Comparison of ENCODE assay signal across 21 mouse cellular contexts in the genomic region with DNA sequence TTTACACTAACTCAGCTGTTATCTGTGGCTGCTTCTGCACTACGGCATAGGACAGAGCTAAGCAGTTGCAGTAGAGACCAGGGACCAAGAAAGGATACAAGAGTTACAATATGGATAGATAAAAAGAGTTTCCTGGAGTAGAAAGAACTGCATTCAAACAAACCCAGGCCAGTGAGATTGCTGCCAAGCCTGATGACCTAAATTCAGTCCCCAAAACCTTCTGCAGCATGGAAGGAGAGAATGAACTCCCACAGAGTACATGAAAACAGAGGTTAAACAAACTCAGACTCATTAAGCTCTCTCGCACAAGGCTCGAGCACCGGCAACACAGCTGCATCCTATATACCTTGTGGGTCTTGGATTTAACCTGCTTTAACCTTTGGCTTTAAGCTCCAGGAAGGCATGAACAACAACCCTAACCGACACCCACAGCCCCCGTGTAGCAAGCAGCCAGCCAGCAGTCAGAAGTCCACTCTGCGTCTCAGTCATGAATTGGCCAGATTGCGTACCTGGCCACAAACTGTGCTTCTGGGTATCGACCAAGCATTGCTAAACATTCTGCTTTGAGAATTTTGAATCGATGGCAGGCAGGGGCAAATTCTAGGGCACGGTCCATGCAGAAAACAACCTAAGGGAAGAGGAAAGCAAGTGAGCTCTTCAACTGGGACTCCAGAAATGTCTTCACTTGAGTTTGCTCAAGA. TPM values are rescaled to one million over a fixed set of nuclear protein-coding genes. Genes with fewer than 3 reads are reported as not detected.
"Had no signal": no experiment of that assay in that cellular context is flagged by ENCODE, and none has a peak within 500 bp of the region (broad histone marks: within the 10 kb centered on the region; RNA-seq: fewer than 3 reads in every experiment).

No protein-coding gene starts in this region.

- H3K4me3 ChIP-seq: kidney, embryonic 15.5 days; limb, embryonic 12.5 days; limb, embryonic 15.5 days; liver, embryonic 13.5 days had no signal

- H3K27me3 ChIP-seq: kidney, embryonic 15.5 days; limb, embryonic 12.5 days; limb, embryonic 15.5 days; liver, embryonic 13.5 days had no signal

- H3K4me1 ChIP-seq: kidney, embryonic 15.5 days; limb, embryonic 12.5 days; limb, embryonic 15.5 days; liver, embryonic 13.5 days had no signal

- H3K27ac ChIP-seq: kidney, embryonic 15.5 days; limb, embryonic 12.5 days; limb, embryonic 15.5 days; liver, embryonic 13.5 days; stomach, postnatal 0 days had no signal

- DNase-seq: kidney, adult 11 months; kidney, adult 8-10 months; kidney, postnatal 10 days; kidney, postnatal 36 days; layer of hippocampus, adult 9-11 months; left cerebral cortex, postnatal 4 days; liver, embryonic 13.5 days; lung, adult 2 months; lung, postnatal 14 days; lung, postnatal 4 days; midbrain, embryonic 14.5 days; right cerebral cortex, adult 18-20 months; right cerebral cortex, postnatal 14 days; right cerebral cortex, postnatal 4 days; thymus, adult 18-20 months; thymus, postnatal 36 days had no signal

RNA-seq across cellular contexts. Expression of a gene that starts 47.1 kb away (rescaled TPM):
- total RNA-seq: megakaryocyte-erythroid progenitor cell, adult 5-6 weeks had no signal
